12 mouse cellular contexts compared by ENCODE assay signal in the genomic region with DNA sequence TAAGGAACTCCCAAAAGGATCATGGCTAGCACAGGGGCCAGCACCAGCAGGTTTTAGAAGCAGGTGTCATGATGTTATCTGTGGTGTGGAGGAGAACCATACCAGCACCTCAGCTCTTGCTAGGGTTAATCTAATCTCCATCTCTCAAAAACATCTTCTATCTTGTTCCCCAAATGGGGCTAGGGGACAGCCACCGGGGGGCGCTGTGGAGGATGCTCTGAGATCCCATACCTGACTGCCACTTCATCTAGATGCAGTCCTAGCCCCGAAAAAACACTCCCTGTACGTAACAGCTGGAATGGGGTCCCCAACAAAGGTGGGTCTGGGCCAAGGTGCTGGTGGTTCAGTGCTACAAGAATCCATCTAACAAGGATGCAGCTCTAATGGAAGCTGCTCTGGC. TPM values are rescaled to one million over a fixed set of nuclear protein-coding genes. Genes with fewer than 3 reads are reported as not detected.
DNase-seq lines count a peak whose midpoint lies in the region; ATAC-seq and TF ChIP-seq lines count a peak whose summit lies in the region.
"Had no signal": no experiment of that assay in that cellular context is flagged by ENCODE, and none has a peak within 500 bp of the region (broad histone marks: within the 10 kb centered on the region; RNA-seq: fewer than 3 reads in every experiment).

No protein-coding gene starts in this region.

- no peak overlapping the region for H3K9ac ChIP-seq in forebrain, embryonic 14.5 days (ENCODE audit: low read length)

- intact Hi-C loops in gastrocnemius, adult 2 months (cut with DNase I) = no loop called here

- ATAC-seq in megakaryocyte progenitor cell, adult 5-6 weeks (replicated peaks; ENCODE audit: poor library complexity) = 0 out of 2 replicates have a peak, but pooled peaks have one; percentile 29
- ATAC-seq in forebrain, embryonic 14.5 days = no peak

- H3K27ac ChIP-seq in gastrocnemius, adult 2 months = no peak overlapping the region
- H3K27ac ChIP-seq in testis, adult 2 months (ENCODE audit: control insufficient read depth, insufficient read depth, low read depth, low read length) = no peak overlapping the region
- H3K27ac ChIP-seq in forebrain, embryonic 14.5 days (ENCODE audit: low read depth, low read length) = no peak overlapping the region

- TF ChIP-seq POLR2A in testis, adult 2 months (IDR thresholded peaks at IDR 0.05; ENCODE audit: control insufficient read depth, low read depth, low read length) = no peak

- WGBS in forebrain, embryonic 14.5 days = 61% methylated on average over 4 of the region's 4 CpGs

- H3K9me3 ChIP-seq in forebrain, embryonic 14.5 days (replicated peaks; ENCODE audit: control insufficient read depth, low read length) = no peaks in the 10 kb centered on the region

- H3K4me1 ChIP-seq in testis, adult 2 months (ENCODE audit: control insufficient read depth, insufficient read depth, low read length) = no peaks in the 10 kb centered on the region
- H3K4me1 ChIP-seq in forebrain, embryonic 14.5 days (ENCODE audit: control insufficient read depth, insufficient read depth, low read length) = no peaks in the 10 kb centered on the region

- H3K4me2 ChIP-seq in forebrain, embryonic 14.5 days (ENCODE audit: low read length) = no peak overlapping the region

- no peak overlapping the region for H3K4me3 ChIP-seq in gastrocnemius, adult 2 months
- H3K4me3 ChIP-seq in testis, adult 2 months (ENCODE audit: control insufficient read depth, low read depth, low read length) = no peak overlapping the region
- H3K4me3 ChIP-seq in forebrain, embryonic 14.5 days (ENCODE audit: low read depth, low read length) = no peak overlapping the region
- H3K4me3 ChIP-seq: erythroblast, embryonic 14.5 days had no signal

- no peak for DNase-seq in gastrocnemius, adult 2 months
- no peak for DNase-seq in gastrocnemius, adult 8-10 months (ENCODE audit: low spot score in 2 of 2)
- no peak for DNase-seq in testis, postnatal 14 days (ENCODE audit: low spot score)
- DNase-seq in forebrain, embryonic 14.5 days (ENCODE audit: low spot score) = no peak
- no peak for DNase-seq in layer of hippocampus, adult 11-12 months (ENCODE audit: low spot score)
- DNase-seq: cerebellum, adult 9-11 months; heart, postnatal 36 days; liver; right cerebral cortex, postnatal 25 days had no signal

- no peaks in the 10 kb centered on the region for H3K36me3 ChIP-seq in testis, adult 2 months (ENCODE audit: control insufficient read depth, insufficient read depth, low read length)
- no peaks in the 10 kb centered on the region for H3K36me3 ChIP-seq in forebrain, embryonic 14.5 days (ENCODE audit: control insufficient read depth, insufficient read depth, low read length)

- no peaks in the 10 kb centered on the region for H3K27me3 ChIP-seq in testis, adult 2 months (ENCODE audit: control insufficient read depth, insufficient read depth, low read length)
- no peaks in the 10 kb centered on the region for H3K27me3 ChIP-seq in forebrain, embryonic 14.5 days (replicated peaks; ENCODE audit: control insufficient read depth, insufficient read depth, low read length)

- TF ChIP-seq CTCF in gastrocnemius, adult 2 months (IDR thresholded peaks at IDR 0.05) = peak; percentile 34; the same call in 1 of the 2 replicates
- peak; percentile 34; the same call in 1 of the 2 replicates for TF ChIP-seq CTCF in testis, adult 2 months (IDR thresholded peaks at IDR 0.05; ENCODE audit: control insufficient read depth, insufficient read depth, insufficient replicate concordance, low read depth, low read length)

RNA-seq across cellular contexts. Expression of gene Eepd1, which starts 31.0 kb away (rescaled TPM):
- 100 to 1,000 TPM in 1 of 2 experiments, 10 to 100 TPM in 1; 99.2 to 114 TPM for total RNA-seq in gastrocnemius, adult 2 months (2021)
- 100 to 1,000 TPM; 116 to 150 (median 135) TPM for total RNA-seq in gastrocnemius, adult 8-10 months (2022)
- polyA plus RNA-seq in testis, adult 2 months (2012; rRNA removed) = 2.4 and 3.4 TPM in 2 replicates
- 4.4 and 4.8 TPM in 2 replicates for total RNA-seq in megakaryocyte progenitor cell, adult 5-6 weeks (2015)
- 7.3 and 10.5 TPM in 2 replicates for total RNA-seq in megakaryocyte progenitor cell, adult 5-6 weeks (2017)
- polyA plus RNA-seq in forebrain, embryonic 14.5 days (2014; fragmentation: Nextera tagmentation; extraction: Ambion mirVana) = 9.7 and 11.6 TPM in 2 replicates

Comparison
In these comparisons a context has a peak if more than half of its experiments do, and no peak if none do; other contexts are left out.
1. RNA of gene Eepd1, which starts 31.0 kb away (total RNA-seq): 116 to 150 TPM in gastrocnemius, adult 8-10 months and 99.2 to 114 TPM in gastrocnemius, adult 2 months; 4.4 to 10.5 TPM in megakaryocyte progenitor cell, adult 5-6 weeks; every median in the first group is over 4 times any median in the second.